Mouse (Mus musculus) urinary bladder, adult 18-20 months (tissue): Measurements from ENCODE around the gene Mink1.
A peak's percentile ranks its signal among the peaks of the same experiment; 100 is the strongest.
"Not testable (repeated sequence)": the region's sequence is repeated elsewhere in the genome, so short reads cannot be mapped to it uniquely, and the experiment has no call there.

Experiments
- DNase-seq, 2 experiments: peaks; one replicate each; pipeline ENCODE4 v3.0.0; 2022; ENCODE audit warnings: low spot score in 2 of 2, mixed read lengths in 2 of 2

Gene Mink1

GRCm38 (mm10) chr11:70557545-70557944, 5.1 kb upstream of the Mink1 start:
- DNase-seq, result no peak

GRCm38 (mm10) chr11:70561937-70562286, 769 bp upstream of the Mink1 start:
- DNase-seq, result no peak

GRCm38 (mm10) chr11:70562995-70563469, 351 bp downstream of the Mink1 start:
- DNase-seq, result peak in 1 of 2 experiments; percentile 20

DNA sequence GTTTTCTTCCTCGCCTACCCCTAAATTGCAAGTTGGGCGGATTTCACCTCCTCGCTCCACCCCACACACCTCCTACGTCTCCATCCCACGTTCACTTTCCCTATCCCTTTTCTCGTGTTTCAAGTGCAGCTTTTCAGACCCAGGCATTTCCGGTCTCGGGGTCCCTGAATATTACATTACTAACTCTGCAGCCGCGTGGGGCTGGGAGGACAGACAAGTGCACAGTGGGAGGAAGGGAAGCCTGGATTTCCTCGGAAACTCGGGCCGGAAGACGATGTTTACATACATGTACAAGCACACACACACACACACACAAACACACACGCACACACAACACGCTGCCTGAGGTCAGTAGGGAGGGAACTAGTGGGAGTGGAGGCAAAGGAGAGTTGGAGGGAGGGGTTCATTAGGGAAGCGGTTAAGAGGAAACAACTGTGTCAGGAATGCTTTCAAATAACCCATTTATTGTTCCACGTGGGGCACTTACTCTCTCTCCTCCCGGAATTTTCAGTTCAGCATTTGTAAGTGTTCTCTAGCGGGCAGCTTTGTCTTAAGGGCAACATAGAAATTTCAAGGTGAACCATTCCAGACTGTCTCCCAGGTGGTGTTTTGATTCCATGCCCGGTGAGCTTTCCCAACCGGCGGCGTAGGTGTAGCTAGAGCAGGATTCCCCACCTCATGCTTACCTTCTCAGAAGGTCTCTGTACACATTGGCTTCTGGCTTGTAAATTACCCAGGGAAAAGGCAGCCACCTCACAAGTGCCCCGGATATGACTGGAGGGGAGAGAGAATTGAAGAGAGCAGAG, 992 bp downstream of the Mink1 start:
- no peak for DNase-seq

GRCm38 (mm10) chr11:70564276-70564873, 1.7 kb downstream of the Mink1 start:
- no peak for DNase-seq

DNA sequence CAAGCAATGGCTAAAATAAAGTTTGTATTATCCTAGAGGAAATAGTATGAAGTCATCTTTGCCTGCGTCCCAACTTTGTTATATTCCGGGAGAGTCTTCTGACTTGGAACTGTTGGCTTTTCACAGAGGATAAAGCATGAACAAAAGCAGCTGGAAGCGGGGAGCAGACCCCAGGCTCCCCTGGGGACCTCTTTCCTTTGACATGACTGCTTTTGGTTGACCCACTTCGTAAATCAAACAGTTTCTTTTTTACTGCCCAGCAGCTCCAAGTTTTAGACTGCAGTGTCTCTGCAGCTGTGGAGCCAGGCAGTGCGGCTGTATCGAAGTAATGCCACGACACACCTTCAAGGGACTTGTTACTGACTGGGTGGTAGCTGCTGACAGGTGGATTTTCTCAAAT, 3.9 kb downstream of the Mink1 start:
- no peak for DNase-seq

DNA sequence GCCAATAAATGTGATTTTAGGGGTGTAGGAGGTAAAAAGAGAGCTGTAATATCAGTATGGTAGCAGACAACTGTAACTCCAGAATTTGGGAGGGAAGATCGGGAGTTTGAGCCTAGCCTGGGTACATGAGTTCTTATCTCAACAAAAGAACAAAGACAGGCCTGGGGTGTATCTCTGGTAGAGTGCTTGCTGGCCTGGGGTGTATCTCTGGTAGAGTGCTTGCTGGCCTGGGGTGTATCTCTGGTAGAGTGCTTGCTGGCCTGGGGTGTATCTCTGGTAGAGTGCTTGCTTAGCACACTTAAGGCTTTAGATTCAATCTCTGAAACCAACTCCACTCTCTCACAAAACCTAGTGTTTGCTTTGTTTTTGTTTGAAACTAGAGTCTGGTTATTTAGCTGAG, 7.9 kb downstream of the Mink1 start:
- DNase-seq, result not testable (repeated sequence)

DNA sequence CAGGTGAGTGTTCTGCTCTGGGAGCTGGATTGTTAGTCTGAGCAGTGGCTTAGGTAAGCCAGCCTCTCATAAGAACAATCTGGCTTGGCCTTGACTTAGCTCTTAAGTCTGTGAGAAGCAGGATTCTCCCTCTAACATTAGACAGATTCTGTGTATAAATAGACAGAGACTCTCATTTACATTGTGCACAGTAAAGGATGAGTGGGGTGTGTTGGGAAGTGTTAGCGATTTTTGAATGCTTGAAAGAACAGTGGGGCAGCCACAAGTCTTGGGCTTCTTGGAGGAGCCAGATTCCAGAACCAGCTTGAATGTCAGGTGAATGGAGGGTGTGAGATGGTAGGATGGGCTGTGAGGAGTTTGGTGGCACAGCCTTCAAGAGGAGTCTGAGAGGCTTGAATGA, 9.0 kb downstream of the Mink1 start:
- no peak for DNase-seq

DNA sequence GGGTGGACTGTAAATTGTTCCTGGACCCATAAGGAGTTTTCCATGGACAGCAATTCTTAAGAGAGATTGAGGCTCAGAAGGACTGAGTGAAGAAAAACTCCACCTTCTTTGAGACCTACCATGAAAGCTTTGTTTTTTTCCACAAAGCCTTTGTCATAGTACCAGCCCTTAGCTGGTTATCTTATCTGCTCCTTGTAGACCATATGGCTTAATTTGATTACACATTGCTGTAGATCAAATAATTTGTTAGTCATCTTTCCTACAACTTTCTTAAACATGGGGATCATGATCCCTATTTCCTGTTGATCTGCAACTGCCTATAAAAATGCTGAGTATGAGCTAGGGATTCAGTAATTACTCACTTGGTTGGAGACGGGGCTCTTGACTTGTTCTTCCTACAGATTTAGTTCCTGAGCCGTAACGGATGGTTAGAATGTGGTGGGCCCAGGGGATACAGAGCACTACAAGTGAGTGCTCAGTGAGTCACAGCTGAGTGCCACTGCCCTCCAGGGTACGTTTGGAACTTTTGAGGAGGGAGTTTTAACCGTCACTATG, 9.7 kb downstream of the Mink1 start:
- DNase-seq, result no peak

DNA sequence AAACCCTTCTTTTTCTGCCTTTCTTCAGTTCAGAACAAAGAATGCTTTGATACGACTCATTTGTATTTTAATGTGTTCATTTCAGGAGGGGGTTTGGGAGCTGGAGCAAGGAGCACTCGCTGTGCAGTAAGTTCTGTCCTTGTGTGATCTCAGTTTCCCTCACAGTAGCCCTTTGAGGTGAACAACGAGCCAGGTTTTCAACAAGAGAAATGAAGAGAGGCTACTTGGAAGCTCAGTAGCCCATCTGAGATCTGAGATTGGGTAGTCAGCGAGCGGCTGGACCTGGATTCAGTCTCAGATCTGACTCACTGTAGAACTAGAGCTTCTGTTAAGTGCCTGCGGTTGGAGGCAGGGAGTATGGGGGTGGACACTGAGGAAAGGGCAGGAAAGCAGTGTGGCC, 11.2 kb downstream of the Mink1 start:
- DNase-seq, result no peak

GRCm38 (mm10) chr11:70577201-70577600, 14.5 kb downstream of the Mink1 start:
- peak in 1 of 2 experiments; percentile 46 for DNase-seq

DNA sequence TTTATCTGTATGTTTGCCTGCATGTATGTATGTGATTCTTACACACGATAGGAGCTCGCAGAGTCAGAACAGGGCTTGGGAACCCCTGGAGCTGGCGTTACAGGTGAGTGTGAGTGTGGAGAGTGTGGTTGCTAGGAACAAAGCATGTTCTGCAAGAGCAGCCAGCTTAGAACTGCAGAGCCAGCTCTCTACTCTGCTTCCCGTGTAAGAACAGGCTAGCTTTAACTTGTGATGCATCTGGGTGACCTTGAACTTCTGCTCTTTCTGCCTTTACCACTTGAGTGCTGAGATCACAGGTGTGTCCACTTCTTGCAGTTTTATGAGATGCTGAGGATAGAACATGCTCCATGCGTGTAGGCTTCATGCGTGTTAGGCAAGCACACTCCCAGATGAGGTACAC, 16.3 kb downstream of the Mink1 start:
- DNase-seq, result no peak

- DNase-seq, result no peak
Measured at GRCm38 (mm10) chr11:70579710-70580357, 17.2 kb downstream of the Mink1 start.

GRCm38 (mm10) chr11:70580358-70580720, 17.7 kb downstream of the Mink1 start:
- no peak for DNase-seq

DNA sequence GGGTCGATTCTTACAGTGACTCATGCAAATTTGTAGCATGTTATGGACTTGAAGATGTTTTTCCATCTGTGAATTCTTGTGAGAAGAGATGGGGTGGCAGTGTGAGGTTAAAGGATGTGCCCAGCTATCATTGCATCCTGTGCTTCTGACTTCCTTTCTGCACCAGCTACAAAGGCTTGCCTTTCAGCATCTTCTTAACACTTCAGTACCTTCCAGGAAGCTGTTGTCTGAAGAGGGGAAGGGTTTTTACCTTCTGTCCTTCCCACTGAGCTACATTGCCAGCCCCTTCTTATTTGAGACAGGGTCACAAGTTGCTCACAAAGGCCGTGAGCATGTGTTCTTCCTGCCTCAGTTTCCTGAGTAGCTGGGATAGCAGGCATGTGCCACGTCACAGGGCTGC, 18.2 kb downstream of the Mink1 start:
- DNase-seq, result no peak

GRCm38 (mm10) chr11:70582196-70582595, 19.5 kb downstream of the Mink1 start:
- DNase-seq, result no peak

DNA sequence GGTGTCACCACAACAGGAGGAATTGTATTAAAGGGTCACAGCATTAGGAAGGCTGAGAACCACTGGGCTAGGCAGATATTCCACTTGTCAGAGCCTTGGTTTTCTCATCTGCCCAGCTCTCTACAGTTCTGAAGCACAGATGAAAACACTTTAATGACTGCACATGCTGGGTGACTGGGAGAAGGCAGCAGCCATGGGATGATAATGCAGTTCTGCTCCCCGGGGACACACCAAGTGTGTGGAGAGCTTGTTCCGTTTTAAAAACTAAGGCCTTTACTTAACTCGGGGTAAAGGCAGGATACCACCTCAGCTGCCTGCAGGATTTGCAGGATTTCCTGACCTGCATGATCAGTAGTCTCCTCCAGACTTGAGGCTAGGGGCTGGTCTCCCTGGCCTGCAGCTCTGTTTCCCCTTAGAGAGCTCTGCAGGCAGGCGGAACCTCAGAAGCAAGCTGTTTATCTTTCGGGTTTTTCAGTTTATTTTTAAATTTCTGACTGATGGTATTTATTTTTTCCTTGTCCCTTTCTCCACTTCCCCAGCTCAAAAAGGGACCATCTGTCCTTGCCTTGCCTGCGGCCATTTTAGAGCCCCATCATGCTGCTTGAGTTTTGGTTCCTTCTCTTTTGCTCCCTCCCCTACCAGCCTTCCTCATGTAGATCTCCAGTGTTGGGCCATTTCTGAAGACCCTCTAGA, 20.5 kb downstream of the Mink1 start:
- no peak for DNase-seq

GRCm38 (mm10) chr11:70583775-70584174, 21.1 kb downstream of the Mink1 start:
- DNase-seq, result no peak

- peak; percentile 62 to 85 for DNase-seq
Measured at GRCm38 (mm10) chr11:70585457-70585856, 22.8 kb downstream of the Mink1 start.

DNA sequence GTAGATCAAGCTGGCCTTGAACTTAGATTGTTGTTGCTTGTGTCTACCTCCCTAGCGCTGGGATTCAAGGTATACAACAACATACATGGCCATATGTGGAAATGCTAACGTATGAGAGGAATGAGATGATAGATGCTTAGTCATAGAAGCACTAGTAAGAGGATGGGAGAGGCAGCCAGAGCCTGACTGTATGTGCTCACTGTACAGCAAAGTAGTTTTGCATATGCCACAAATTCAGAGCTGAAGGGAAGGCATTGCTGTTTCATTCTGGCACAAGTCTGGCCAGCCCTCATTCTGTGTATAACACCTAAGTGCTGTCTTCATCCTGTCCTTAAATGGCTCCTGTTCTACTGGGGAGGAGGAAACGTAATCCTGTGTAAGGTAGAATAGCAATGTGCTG, 23.6 kb downstream of the Mink1 start:
- no peak for DNase-seq

DNA sequence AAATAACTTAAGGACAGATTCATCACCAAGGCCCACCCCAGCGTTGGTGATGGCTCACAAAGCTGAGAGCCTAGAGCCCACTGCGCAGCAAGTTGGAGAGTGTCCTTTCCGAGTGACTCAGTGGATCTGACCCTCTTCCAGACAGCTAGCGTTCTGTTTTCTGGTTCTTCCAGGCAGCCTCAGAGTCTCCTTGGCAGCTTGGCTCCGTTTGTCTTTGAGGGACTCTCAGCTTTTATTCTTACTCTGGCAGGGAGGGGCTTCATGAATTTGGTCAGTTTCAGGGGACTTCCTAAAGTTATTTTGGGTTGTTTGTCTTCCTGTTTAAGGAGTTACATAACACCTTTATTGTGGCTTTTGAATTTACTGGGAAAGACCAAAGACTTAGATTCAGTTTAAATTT, 24.3 kb downstream of the Mink1 start:
- no peak for DNase-seq

DNA sequence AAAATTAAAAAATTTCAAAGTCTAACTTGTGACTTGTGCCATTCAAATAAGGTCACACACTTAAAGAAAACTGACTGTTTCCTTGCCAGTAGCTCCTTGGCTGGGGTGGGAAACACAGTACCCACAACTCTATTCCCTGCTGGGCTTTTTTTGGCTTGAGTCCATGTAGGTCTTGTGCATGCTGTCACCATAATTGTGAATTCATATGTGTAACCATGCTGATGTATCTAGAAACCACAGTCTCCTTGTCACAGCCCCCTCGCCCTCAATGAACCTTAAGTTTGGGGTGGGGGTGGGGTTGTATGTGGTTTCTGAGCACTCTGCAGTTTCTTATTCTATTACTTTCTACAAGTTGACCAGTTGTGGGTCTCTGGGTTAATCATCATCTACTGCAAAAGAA, 29.1 kb downstream of the Mink1 start:
- no peak for DNase-seq
